Mouse (Mus musculus): ENCODE results near the gene Skap1. TPM values are rescaled to one million over a fixed set of nuclear protein-coding genes. Genes with fewer than 3 reads are reported as not detected.

Skap1 gene
- polyA plus RNA-seq, 1 experiment from 2014 or later, result 9.0 TPM

- no peaks in the 10 kb centered on the region for H3K36me3 ChIP-seq
- WGBS, result 55% methylated on average over 12 of the region's 12 CpGs
- H3K4me1 ChIP-seq (replicated peaks), result peaks cover 8% of the 10 kb centered on the region
- no peak for ATAC-seq (ENCODE audit: low read depth)
- no peak overlapping the region for H3K4me3 ChIP-seq
- H3K27me3 ChIP-seq, result no peaks in the 10 kb centered on the region
- H3K4me2 ChIP-seq, result no peak overlapping the region
- no peak overlapping the region for H3K27ac ChIP-seq (replicated peaks)
- no peak overlapping the region for H3K9ac ChIP-seq
- H3K9me3 ChIP-seq, result no peaks in the 10 kb centered on the region
These were observed 22.7 kb upstream of the Skap1 start for GRCm38 (mm10) chr11:96441546-96442185.

- Histone ChIP-seq H3K27ac (replicated peaks) (no peak overlapping the region), H3K9ac (no peak overlapping the region), H3K27me3 (no peaks in the 10 kb centered on the region), H3K4me2 (no peak overlapping the region), H3K4me1 (replicated peaks) (peaks cover 8% of the 10 kb centered on the region), H3K9me3 (no peaks in the 10 kb centered on the region), H3K36me3 (no peaks in the 10 kb centered on the region), H3K4me3 (no peak overlapping the region)
- 87% methylated on average over 5 of the region's 5 CpGs for WGBS
- ATAC-seq (ENCODE audit: low read depth), result no peak
These were observed 21.9 kb upstream of the Skap1 start for GRCm38 (mm10) chr11:96442468-96442867.

DNA sequence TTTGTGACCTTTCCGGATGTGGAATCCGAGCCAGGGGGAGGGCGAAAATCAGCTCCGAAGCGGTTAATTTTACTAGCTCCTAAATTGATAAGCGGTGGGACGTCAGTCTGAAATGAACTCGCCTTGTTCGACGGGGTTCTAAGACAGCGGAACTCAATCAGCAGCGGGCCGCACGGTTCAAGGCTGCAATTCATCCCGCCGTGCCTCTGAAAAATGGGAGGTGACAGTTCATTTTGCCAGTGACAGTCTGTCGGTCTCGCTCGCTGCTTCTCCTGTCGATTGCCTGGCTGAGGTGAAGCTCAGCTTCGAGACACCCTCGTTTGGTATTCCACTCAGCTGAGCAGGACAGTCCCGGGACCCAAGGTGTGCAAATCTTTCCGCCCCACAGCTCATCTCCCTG lies 16.5 kb upstream of the Skap1 start:
- no peak overlapping the region; the same call in 1 of the 2 replicates for H3K9ac ChIP-seq
- no peaks in the 10 kb centered on the region for H3K36me3 ChIP-seq
- ATAC-seq (ENCODE audit: low read depth), result no peak
- H3K4me1 ChIP-seq (replicated peaks), result peaks cover 7% of the 10 kb centered on the region
- H3K27me3 ChIP-seq, result no peaks in the 10 kb centered on the region
- WGBS, result 53% methylated on average over 24 of the region's 24 CpGs
- H3K27ac ChIP-seq (replicated peaks), result peak overlapping the region; percentile 46
- H3K4me2 ChIP-seq, result no peak overlapping the region
- H3K9me3 ChIP-seq, result no peaks in the 10 kb centered on the region
- H3K4me3 ChIP-seq, result no peak overlapping the region

GRCm38 (mm10) chr11:96455111-96455510 lies 9.3 kb upstream of the Skap1 start:
- Histone ChIP-seq H3K36me3 (no peaks in the 10 kb centered on the region), H3K4me1 (replicated peaks) (peaks cover 38% of the 10 kb centered on the region), H3K4me2 (no peak overlapping the region), H3K27me3 (no peaks in the 10 kb centered on the region), H3K9me3 (no peaks in the 10 kb centered on the region), H3K27ac (replicated peaks) (no peak overlapping the region), H3K9ac (no peak overlapping the region), H3K4me3 (no peak overlapping the region)
- no peak for ATAC-seq (ENCODE audit: low read depth)
- 73% methylated on average over 5 of the region's 5 CpGs for WGBS

DNA sequence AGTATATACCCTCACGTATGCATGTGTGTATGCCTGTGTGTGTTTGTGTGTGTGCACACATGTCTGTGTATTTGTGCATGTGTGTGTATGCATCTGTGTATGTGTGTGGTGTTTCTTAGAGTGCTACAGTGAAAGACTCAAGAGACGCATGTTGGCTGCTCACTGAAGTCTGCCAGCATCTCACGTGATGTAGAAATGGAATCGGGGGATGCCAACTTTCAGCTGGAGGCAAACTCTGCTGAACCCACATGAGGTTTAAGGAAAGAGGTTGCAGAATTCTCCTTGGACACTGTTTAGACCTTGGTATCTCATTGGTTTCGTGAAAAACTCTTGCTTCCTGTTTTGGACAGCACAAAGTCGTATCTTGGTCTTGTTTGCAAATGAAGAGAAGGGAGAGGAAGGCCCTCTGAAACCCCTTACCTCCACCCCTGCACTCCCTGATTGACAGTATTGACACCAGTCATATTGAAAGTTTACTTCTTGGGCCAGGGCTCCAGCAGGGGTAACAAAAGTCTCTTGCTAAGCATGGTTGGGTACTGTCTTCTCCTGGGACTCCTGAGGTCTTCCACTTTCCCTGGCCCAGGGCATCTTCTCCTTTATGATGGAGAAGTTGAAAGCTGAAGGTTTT lies 8.6 kb upstream of the Skap1 start:
- Histone ChIP-seq H3K27me3 (no peaks in the 10 kb centered on the region), H3K36me3 (no peaks in the 10 kb centered on the region), H3K9ac (no peak overlapping the region), H3K4me2 (no peak overlapping the region), H3K9me3 (no peaks in the 10 kb centered on the region), H3K27ac (replicated peaks) (peak overlapping the region; percentile 74), H3K4me1 (replicated peaks) (peaks cover 40% of the 10 kb centered on the region), H3K4me3 (no peak overlapping the region)
- no peak for ATAC-seq (ENCODE audit: low read depth)
- 84% methylated on average over 6 of the region's 6 CpGs for WGBS

DNA sequence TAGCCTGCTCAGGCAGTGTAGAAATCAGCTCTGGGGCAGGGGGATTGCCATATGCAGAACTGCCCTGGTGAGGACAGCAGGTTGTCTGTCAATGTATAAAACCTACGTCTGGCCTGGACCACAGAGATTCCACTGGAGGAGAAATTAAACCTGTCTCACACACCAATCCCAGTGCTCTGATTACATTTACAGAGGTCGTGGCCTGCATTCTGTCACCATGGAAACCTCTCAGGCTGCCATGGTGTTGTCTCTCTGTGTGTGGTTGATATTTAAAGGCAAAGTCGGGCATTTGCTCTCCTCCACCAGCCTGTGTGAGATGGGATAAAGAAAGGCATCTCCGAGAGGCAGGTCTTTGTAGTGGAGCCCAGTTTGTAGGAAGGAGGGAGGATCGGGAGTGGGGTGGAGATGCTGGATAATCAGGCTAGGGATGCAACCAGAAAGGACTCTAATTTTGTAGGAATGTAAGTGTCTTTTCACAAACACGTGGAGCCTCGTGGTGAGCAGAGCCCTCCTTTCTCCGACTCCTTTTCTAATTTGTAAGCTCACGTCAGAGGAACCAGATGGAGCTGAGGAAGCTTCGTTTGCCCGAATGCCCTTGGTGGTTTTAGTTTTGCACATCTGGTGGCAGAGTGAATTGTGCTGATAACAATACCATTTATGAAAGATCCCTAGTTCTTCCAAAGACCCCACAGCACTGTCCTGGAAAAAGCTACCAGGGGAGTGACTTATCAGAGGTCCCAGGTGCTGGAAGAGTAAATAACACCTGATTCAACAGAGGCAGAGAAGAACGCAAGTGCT lies 7.7 kb upstream of the Skap1 start:
- peak; percentile 65; the same call in 1 of the 2 replicates for ATAC-seq (ENCODE audit: low read depth)

DNA sequence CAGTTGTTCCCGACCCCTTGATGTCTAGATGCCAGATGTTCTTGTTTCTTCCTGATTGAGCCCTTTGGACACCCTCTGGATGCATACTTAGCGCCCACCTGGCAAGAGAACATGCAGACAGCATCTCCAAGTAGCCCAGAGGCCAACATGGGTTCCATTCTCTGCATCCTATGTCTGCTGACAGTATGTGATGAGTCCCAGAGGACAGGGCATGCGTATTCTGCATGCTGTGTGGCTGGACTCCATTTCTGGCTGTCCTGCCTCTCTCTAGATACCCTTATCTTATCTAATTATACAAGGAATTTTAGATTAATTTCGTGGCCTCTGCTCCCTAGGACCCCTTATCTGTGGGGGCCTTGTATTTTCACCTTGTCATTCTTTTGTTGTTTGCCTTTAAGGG lies 2.6 kb upstream of the Skap1 start:
- Histone ChIP-seq H3K9me3 (no peaks in the 10 kb centered on the region), H3K36me3 (no peaks in the 10 kb centered on the region), H3K27ac (replicated peaks) (peak overlapping the region; percentile 80), H3K4me1 (replicated peaks) (peaks cover 52% of the 10 kb centered on the region), H3K4me3 (no peak overlapping the region), H3K27me3 (peaks cover 21% of the 10 kb centered on the region), H3K4me2 (peak overlapping the region; percentile 1; the same call in 1 of the 2 replicates), H3K9ac (no peak overlapping the region)
- ATAC-seq (ENCODE audit: low read depth), result peak; percentile 58; the same call in 1 of the 2 replicates
- 40% methylated on average over 4 of the region's 4 CpGs for WGBS

More for the DNA sequence above, 7.7 kb upstream of the Skap1 start:
- 13% methylated on average over 12 of the region's 12 CpGs for WGBS
- H3K4me2 ChIP-seq, result 0 out of 2 replicates have a peak overlapping the region, but pooled peaks have one; percentile 9
- H3K4me3 ChIP-seq, result no peak overlapping the region
- peaks cover 48% of the 10 kb centered on the region for H3K4me1 ChIP-seq (replicated peaks)
- H3K27ac ChIP-seq (replicated peaks), result peak overlapping the region; percentile 74
- H3K9ac ChIP-seq, result no peak overlapping the region
- H3K27me3 ChIP-seq, result no peaks in the 10 kb centered on the region
- no peaks in the 10 kb centered on the region for H3K9me3 ChIP-seq
- H3K36me3 ChIP-seq, result no peaks in the 10 kb centered on the region

DNA sequence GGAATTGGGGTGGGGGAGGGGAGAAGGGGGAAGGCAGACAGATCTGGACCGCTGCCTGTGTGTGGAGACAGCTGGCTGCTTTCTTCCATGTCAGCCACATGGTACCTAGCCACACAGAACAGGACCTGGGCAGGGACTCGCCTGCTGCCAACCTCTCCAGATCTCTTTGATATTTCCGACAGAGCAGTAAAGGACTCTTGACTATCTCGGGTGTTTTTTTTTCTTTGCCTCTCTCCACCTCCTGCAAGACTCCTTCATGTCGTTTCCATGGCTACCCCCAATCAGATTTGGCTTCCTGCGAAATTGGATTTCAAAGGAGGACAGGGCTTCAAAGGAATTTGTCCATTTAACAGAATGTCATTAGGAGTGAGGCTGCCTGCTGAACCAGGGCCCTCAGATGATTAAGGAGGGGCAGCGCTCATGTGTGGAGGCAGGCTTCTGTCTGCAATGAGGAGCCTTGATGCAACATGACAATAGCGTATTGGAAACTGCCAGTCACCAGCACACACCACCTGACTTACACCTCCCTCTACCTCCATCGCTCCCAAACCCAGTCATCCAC lies 2.1 kb upstream of the Skap1 start:
- ATAC-seq (ENCODE audit: low read depth), result peak; percentile 58; the same call in 1 of the 2 replicates
- 11% methylated on average over 9 of the region's 9 CpGs for WGBS
- H3K9me3 ChIP-seq, result no peaks in the 10 kb centered on the region
- no peak overlapping the region for H3K9ac ChIP-seq
- H3K36me3 ChIP-seq, result no peaks in the 10 kb centered on the region
- peaks cover 51% of the 10 kb centered on the region for H3K4me1 ChIP-seq (replicated peaks)
- H3K4me2 ChIP-seq, result peak overlapping the region; percentile 1; the same call in 1 of the 2 replicates
- no peak overlapping the region for H3K4me3 ChIP-seq
- H3K27me3 ChIP-seq, result peaks cover 21% of the 10 kb centered on the region
- H3K27ac ChIP-seq (replicated peaks), result peak overlapping the region; percentile 80

- Histone ChIP-seq H3K27ac (replicated peaks) (0 out of 2 replicates have a peak overlapping the region, but pooled peaks have one; percentile 9), H3K27me3 (peaks cover 21% of the 10 kb centered on the region), H3K9ac (peak overlapping the region; percentile 66), H3K9me3 (no peaks in the 10 kb centered on the region), H3K4me1 (replicated peaks) (peaks cover 44% of the 10 kb centered on the region), H3K36me3 (no peaks in the 10 kb centered on the region), H3K4me3 (peak overlapping the region; percentile 39), H3K4me2 (peak overlapping the region; percentile 69)
- no peak for ATAC-seq (ENCODE audit: low read depth)
- WGBS, result 24% methylated on average over 5 of the region's 5 CpGs
These were observed 295 bp downstream of the Skap1 start for GRCm38 (mm10) chr11:96464716-96465060.

DNA sequence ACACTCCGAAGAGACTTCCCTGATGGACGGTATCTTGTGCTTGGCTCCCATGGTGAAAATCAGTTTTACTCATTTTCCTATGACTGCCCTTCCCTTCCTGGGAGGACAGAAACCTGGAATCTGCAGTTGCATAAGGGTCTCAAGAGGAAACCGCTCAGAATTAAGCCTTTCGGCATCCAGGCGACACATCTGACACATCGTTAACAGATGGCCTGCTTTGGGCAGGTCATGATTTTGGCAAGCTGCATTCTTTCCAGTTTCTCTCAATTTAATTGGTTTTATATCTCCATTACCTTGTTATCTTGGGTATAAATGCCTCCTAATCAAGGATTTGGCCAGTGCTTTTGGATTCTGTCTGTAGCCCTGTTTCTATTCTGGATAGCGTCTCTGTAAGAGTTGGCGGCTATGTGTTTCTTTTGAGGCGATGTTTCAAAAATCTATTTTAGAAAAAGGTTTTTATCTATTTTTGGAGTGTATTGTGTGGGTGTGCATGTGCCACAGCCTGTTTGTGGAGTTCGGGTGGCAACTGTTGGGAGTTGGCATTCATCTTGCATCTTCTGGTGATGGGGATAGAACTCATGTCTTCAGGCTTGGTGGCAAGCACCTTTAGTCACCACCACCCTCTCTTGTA lies 1.1 kb downstream of the Skap1 start:
- Histone ChIP-seq H3K36me3 (no peaks in the 10 kb centered on the region), H3K27me3 (peaks cover 21% of the 10 kb centered on the region), H3K4me3 (no peak overlapping the region), H3K4me1 (replicated peaks) (peaks cover 44% of the 10 kb centered on the region), H3K27ac (replicated peaks) (no peak overlapping the region), H3K9me3 (no peaks in the 10 kb centered on the region), H3K9ac (no peak overlapping the region), H3K4me2 (no peak overlapping the region)
- ATAC-seq (ENCODE audit: low read depth), result no peak
- WGBS, result 85% methylated on average over 10 of the region's 10 CpGs

GRCm38 (mm10) chr11:96466382-96466781 lies 2.0 kb downstream of the Skap1 start:
- no peak overlapping the region for H3K4me3 ChIP-seq
- H3K27ac ChIP-seq (replicated peaks), result no peak overlapping the region; the same call in 1 of the 2 replicates
- 58% methylated on average over 7 of the region's 7 CpGs for WGBS
- no peak overlapping the region for H3K4me2 ChIP-seq
- no peaks in the 10 kb centered on the region for H3K36me3 ChIP-seq
- peaks cover 37% of the 10 kb centered on the region for H3K4me1 ChIP-seq (replicated peaks)
- peaks cover 21% of the 10 kb centered on the region for H3K27me3 ChIP-seq
- no peaks in the 10 kb centered on the region for H3K9me3 ChIP-seq
- no peak overlapping the region for H3K9ac ChIP-seq
- ATAC-seq (ENCODE audit: low read depth), result no peak
